Mouse (Mus musculus) heart, adult 2 months (tissue): ENCODE measurements around the gene Plekhb1. TPM values are rescaled to one million over a fixed set of nuclear protein-coding genes. Genes with fewer than 3 reads are reported as not detected.

Experiments
- DNase-seq, 2 experiments: peaks; one replicate each; pipeline ENCODE4 v3.0.0; 2021
- H3K27ac ChIP-seq: fragments of 200-600 bp; 2 replicates; pipeline ENCODE4 v1.8.1; 2022
- H3K27me3 ChIP-seq: fragments of 200-500 bp; 2 replicates; pipeline ENCODE4 v1.6.1; 2012; ENCODE audit warnings: mild to moderate bottlenecking, low read length, inconsistent platforms, mixed read lengths; ENCODE audit not compliant: control insufficient read depth, insufficient read depth
- H3K36me3 ChIP-seq: fragments of 200-500 bp; 2 replicates; pipeline ENCODE4 v1.6.1; 2012; ENCODE audit warnings: low read length, inconsistent platforms; ENCODE audit not compliant: control insufficient read depth, insufficient read depth
- H3K4me1 ChIP-seq: fragments of 200-500 bp; 2 replicates; pipeline ENCODE4 v1.6.1; 2011; ENCODE audit warnings: low read length; ENCODE audit not compliant: control insufficient read depth, insufficient read depth
- H3K4me3 ChIP-seq: fragments of 200-600 bp; 2 replicates; pipeline ENCODE4 v1.8.1; 2022
- H3K79me2 ChIP-seq: fragments of 200-500 bp; replicated peaks from 2 replicates; pipeline ENCODE4 v1.6.1; 2012; ENCODE audit warnings: mild to moderate bottlenecking, inconsistent platforms, low read length, moderate library complexity, mixed read lengths; ENCODE audit not compliant: control insufficient read depth, insufficient read depth
- H3K9ac ChIP-seq: fragments of 200-500 bp; 2 replicates; pipeline ENCODE4 v1.6.1; 2012; ENCODE audit warnings: low read depth, mild to moderate bottlenecking, control low read depth, inconsistent platforms, low read length, mixed read lengths
- CTCF ChIP-seq: fragments of 200-600 bp; IDR thresholded peaks from 2 replicates; pipeline ENCODE4 v1.8.1; 2022; ENCODE audit warnings: antibody characterized with exemption, mild to moderate bottlenecking, moderate library complexity
- EP300 ChIP-seq: fragments of 200-500 bp; IDR thresholded peaks from 2 replicates; pipeline ENCODE4 v1.6.1; 2011; ENCODE audit warnings: low read depth, low read length, control low read depth; ENCODE audit not compliant: insufficient read depth
- POLR2A ChIP-seq: fragments of 200-500 bp; IDR thresholded peaks from 2 replicates; pipeline ENCODE4 v1.6.1; 2011; ENCODE audit warnings: mild to moderate bottlenecking, low read depth, low read length, control low read depth; ENCODE audit not compliant: insufficient read depth
- WGBS: fragments of 180-500 bp; shearing (Covaris S2); methylation state at CpG from one replicate; pipeline ENCODE4 v1.1.7; 2018; 5-methylcytosine and 5-hydroxymethylcytosine counted together
- intact Hi-C: fragments of 180-260 bp; cut with DNase I; formaldehyde crosslinking; loops from one replicate; pipeline ENCODE4 v1.15.1; 2025
- polyA plus RNA-seq: library from polyadenylated mRNA; depleted of rRNA; stranded (reverse); fragments of >200 nt; gene quantifications from 2 replicates; pipeline ENCODE4 v1.2.3, GENCODE M21; 2012
- total RNA-seq, 2 experiments: library from RNA; stranded (reverse); gene quantifications; 2 replicates each; pipeline ENCODE4 v1.2.3; 2021

The Plekhb1 gene
- total and polyA plus RNA-seq, 3 experiments = 2.2 to 9.0 (median 2.5) TPM

GRCm38 (mm10) chr7:100663190-100663589 lies 976 bp upstream of the Plekhb1 start:
- TF ChIP-seq EP300 (peak; percentile 98), POLR2A (no peak), CTCF (peak; percentile 100)
- intact Hi-C loops = loop anchor here (1.0 to 10.0 kb wide), 3 partner anchors 18 to 238 kb away; no protein-coding TSS in a partner anchor
- peak; percentile 89 to 90 for DNase-seq
- under 1% methylated on average over 13 of the region's 13 CpGs for WGBS
- H3K27me3 ChIP-seq = no peaks in the 10 kb centered on the region
- peak overlapping the region; percentile 45 for H3K27ac ChIP-seq
- no peak overlapping the region for H3K4me3 ChIP-seq
- no peak overlapping the region for H3K9ac ChIP-seq
- H3K36me3 ChIP-seq = no peaks in the 10 kb centered on the region
- no peaks in the 10 kb centered on the region; the same call in 1 of the 2 replicates for H3K4me1 ChIP-seq
- H3K79me2 ChIP-seq = no peaks in the 10 kb centered on the region

- intact Hi-C loops = loop anchor here (10.0 kb wide), 1 partner anchor 236 kb away; no protein-coding TSS in a partner anchor
- TF ChIP-seq POLR2A (no peak), EP300 (no peak), CTCF (no peak)
- Histone ChIP-seq H3K4me3 (no peak overlapping the region), H3K27ac (no peak overlapping the region), H3K4me1 (no peaks in the 10 kb centered on the region; the same call in 1 of the 2 replicates), H3K79me2 (no peaks in the 10 kb centered on the region), H3K27me3 (no peaks in the 10 kb centered on the region), H3K36me3 (no peaks in the 10 kb centered on the region), H3K9ac (no peak overlapping the region)
- DNase-seq = no peak
- 87% methylated on average over 7 of the region's 7 CpGs for WGBS
Observed at GRCm38 (mm10) chr7:100661264-100661663, 950 bp downstream of the Plekhb1 start.

GRCm38 (mm10) chr7:100658093-100658578 lies 4.1 kb downstream of the Plekhb1 start:
- no peaks in the 10 kb centered on the region for H3K79me2 ChIP-seq
- no peak overlapping the region for H3K4me3 ChIP-seq
- H3K27ac ChIP-seq = no peak overlapping the region
- no peaks in the 10 kb centered on the region for H3K4me1 ChIP-seq
- DNase-seq = peak in 1 of 2 experiments; percentile 13
- TF ChIP-seq CTCF (no peak), EP300 (no peak), POLR2A (no peak)
- H3K27me3 ChIP-seq = no peaks in the 10 kb centered on the region
- WGBS = 39% methylated on average over 18 of the region's 18 CpGs
- no peaks in the 10 kb centered on the region for H3K36me3 ChIP-seq
- intact Hi-C loops = no loop called here
- no peak overlapping the region for H3K9ac ChIP-seq

- Histone ChIP-seq H3K27ac (no peak overlapping the region), H3K27me3 (no peaks in the 10 kb centered on the region), H3K36me3 (no peaks in the 10 kb centered on the region), H3K4me3 (no peak overlapping the region), H3K4me1 (no peaks in the 10 kb centered on the region), H3K79me2 (no peaks in the 10 kb centered on the region), H3K9ac (no peak overlapping the region)
- DNase-seq = no peak
- 46% methylated on average over 5 of the region's 5 CpGs for WGBS
- TF ChIP-seq EP300 (no peak), POLR2A (no peak), CTCF (no peak)
- intact Hi-C loops = no loop called here
Observed at GRCm38 (mm10) chr7:100656739-100657138, 5.5 kb downstream of the Plekhb1 start.

- H3K4me3 ChIP-seq = no peak overlapping the region
- H3K36me3 ChIP-seq = no peaks in the 10 kb centered on the region
- H3K4me1 ChIP-seq = peaks cover 9% of the 10 kb centered on the region
- no peaks in the 10 kb centered on the region for H3K27me3 ChIP-seq
- H3K9ac ChIP-seq = no peak overlapping the region
- no peak for TF ChIP-seq EP300
- no peak for TF ChIP-seq POLR2A
- TF ChIP-seq CTCF = no peak
- H3K79me2 ChIP-seq = no peaks in the 10 kb centered on the region
- no peak overlapping the region for H3K27ac ChIP-seq
- DNase-seq = no peak
- intact Hi-C loops = no loop called here
- WGBS = 90% methylated on average over 8 of the region's 8 CpGs
Observed at GRCm38 (mm10) chr7:100654441-100654840, 7.8 kb downstream of the Plekhb1 start.

- WGBS = 82% methylated on average over 9 of the region's 9 CpGs
- no peak for DNase-seq
Observed at GRCm38 (mm10) chr7:100653480-100654266, 8.5 kb downstream of the Plekhb1 start.

More at GRCm38 (mm10) chr7:100653480-100654266, 8.5 kb downstream of the Plekhb1 start:
- intact Hi-C loops = no loop called here
- Histone ChIP-seq H3K27ac (no peak overlapping the region), H3K4me1 (peaks cover 11% of the 10 kb centered on the region), H3K9ac (no peak overlapping the region), H3K4me3 (no peak overlapping the region), H3K27me3 (no peaks in the 10 kb centered on the region), H3K36me3 (no peaks in the 10 kb centered on the region), H3K79me2 (no peaks in the 10 kb centered on the region)
- TF ChIP-seq POLR2A (no peak), CTCF (no peak), EP300 (no peak)
